Mouse (Mus musculus) heart, embryonic 15.5 days (tissue): Measurements from ENCODE around the gene Shank2. TPM values are rescaled to one million over a fixed set of nuclear protein-coding genes. Genes with fewer than 3 reads are reported as not detected.

Experiments
- ATAC-seq: fragments of 200-750 bp; cut with Nextera tagmentation; replicated peaks from 2 replicates; pipeline ENCODE4 v1.8.0; 2017; ENCODE audit warnings: low read depth, moderate TSS enrichment; ENCODE audit not compliant: insufficient number of reproducible peaks, insufficient read depth, low FRiP score
- H3K27ac ChIP-seq: fragments of 300-500 bp; sonication (generic); 2 replicates; pipeline ENCODE4 v1.5.1; 2015; ENCODE audit warnings: mild to moderate bottlenecking, inconsistent platforms
- H3K27me3 ChIP-seq: fragments of 300-500 bp; sonication (generic); 2 replicates; pipeline ENCODE4 v1.6.1; 2015; ENCODE audit warnings: inconsistent platforms
- H3K36me3 ChIP-seq: fragments of 300-500 bp; sonication (generic); 2 replicates; pipeline ENCODE4 v1.6.1; 2015; ENCODE audit warnings: mild to moderate bottlenecking, inconsistent platforms
- H3K4me1 ChIP-seq: fragments of 300-500 bp; sonication (generic); replicated peaks from 2 replicates; pipeline ENCODE4 v1.6.1; 2015; ENCODE audit warnings: inconsistent platforms
- H3K4me2 ChIP-seq: fragments of 300-500 bp; sonication (generic); 2 replicates; pipeline ENCODE4 v1.6.1; 2015; ENCODE audit warnings: inconsistent platforms, mild to moderate bottlenecking, moderate library complexity
- H3K4me3 ChIP-seq: fragments of 300-500 bp; sonication (generic); 2 replicates; pipeline ENCODE4 v1.5.1; 2015; ENCODE audit warnings: mild to moderate bottlenecking, inconsistent platforms
- H3K9ac ChIP-seq: fragments of 300-500 bp; sonication (generic); 2 replicates; pipeline ENCODE4 v1.6.1; 2015; ENCODE audit warnings: mild to moderate bottlenecking, inconsistent platforms
- H3K9me3 ChIP-seq: fragments of 300-500 bp; sonication (generic); replicated peaks from 2 replicates; pipeline ENCODE4 v1.6.1; 2016; ENCODE audit warnings: inconsistent platforms
- WGBS: fragments of 180-500 bp; shearing (Covaris S2); methylation state at CpG from one replicate; pipeline ENCODE4 v1.1.7; 2015; ENCODE audit warnings: mixed read lengths; 5-methylcytosine and 5-hydroxymethylcytosine counted together
- polyA plus RNA-seq: library from polyadenylated mRNA; unstranded; fragments of >200 nt; fragmentation: Nextera tagmentation; extraction: Ambion mirVana; gene quantifications from 2 replicates; pipeline ENCODE4 v1.2.1, GENCODE M21; 2015

Gene Shank2
- polyA plus RNA-seq, 1 experiment from 2014 or later = 0.50 TPM

GRCm38 (mm10) chr7:144411967-144412906 is 410.5 kb downstream of the Shank2 start:
- WGBS = 72% methylated on average over 22 of the region's 22 CpGs
- no peak for ATAC-seq
- Histone ChIP-seq H3K9me3 (no peaks in the 10 kb centered on the region), H3K27ac (no peak overlapping the region), H3K9ac (no peak overlapping the region), H3K4me2 (no peak overlapping the region), H3K36me3 (no peaks in the 10 kb centered on the region), H3K4me1 (no peaks in the 10 kb centered on the region), H3K4me3 (no peak overlapping the region), H3K27me3 (peaks cover 17% of the 10 kb centered on the region)

GRCm38 (mm10) chr7:144414632-144415031 is 412.9 kb downstream of the Shank2 start:
- Histone ChIP-seq H3K4me3 (no peak overlapping the region), H3K27me3 (peaks cover 13% of the 10 kb centered on the region), H3K9me3 (no peaks in the 10 kb centered on the region), H3K4me1 (peaks cover 8% of the 10 kb centered on the region), H3K9ac (no peak overlapping the region), H3K36me3 (no peaks in the 10 kb centered on the region), H3K27ac (no peak overlapping the region), H3K4me2 (no peak overlapping the region)
- ATAC-seq = no peak
- 76% methylated on average over 5 of the region's 5 CpGs for WGBS

DNA sequence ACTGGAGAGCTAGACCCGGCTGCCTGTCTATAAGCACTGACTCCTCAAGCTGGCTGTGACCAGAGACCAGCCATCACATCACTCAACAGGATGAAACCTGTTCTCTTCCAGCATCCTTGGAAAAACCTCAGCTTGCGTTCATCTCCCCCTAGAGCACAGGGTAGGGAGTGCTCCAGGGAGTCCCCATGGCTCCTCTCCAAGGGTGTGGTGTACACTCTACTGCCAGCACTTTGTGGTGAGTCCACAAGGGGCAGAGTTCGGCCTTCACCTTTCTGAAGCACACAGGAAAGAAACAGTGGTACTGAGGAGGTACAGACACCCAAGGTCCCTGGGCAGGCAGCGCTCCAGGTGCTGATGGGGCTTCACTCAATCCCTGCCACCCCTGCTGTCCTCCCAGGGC is 414.1 kb downstream of the Shank2 start:
- Histone ChIP-seq H3K27me3 (peaks cover 7% of the 10 kb centered on the region), H3K9ac (no peak overlapping the region), H3K9me3 (no peaks in the 10 kb centered on the region), H3K4me2 (no peak overlapping the region), H3K4me1 (peaks cover 8% of the 10 kb centered on the region), H3K4me3 (no peak overlapping the region), H3K36me3 (no peaks in the 10 kb centered on the region), H3K27ac (no peak overlapping the region)
- no peak for ATAC-seq
- 69% methylated on average over 4 of the region's 4 CpGs for WGBS

GRCm38 (mm10) chr7:144417234-144417633 is 415.5 kb downstream of the Shank2 start:
- 57% methylated on average over 2 of the region's 2 CpGs for WGBS
- Histone ChIP-seq H3K4me1 (peaks cover 8% of the 10 kb centered on the region), H3K4me2 (no peak overlapping the region), H3K9me3 (no peaks in the 10 kb centered on the region), H3K9ac (no peak overlapping the region), H3K27me3 (peaks cover 7% of the 10 kb centered on the region), H3K27ac (no peak overlapping the region), H3K36me3 (no peaks in the 10 kb centered on the region), H3K4me3 (no peak overlapping the region)
- ATAC-seq = no peak

DNA sequence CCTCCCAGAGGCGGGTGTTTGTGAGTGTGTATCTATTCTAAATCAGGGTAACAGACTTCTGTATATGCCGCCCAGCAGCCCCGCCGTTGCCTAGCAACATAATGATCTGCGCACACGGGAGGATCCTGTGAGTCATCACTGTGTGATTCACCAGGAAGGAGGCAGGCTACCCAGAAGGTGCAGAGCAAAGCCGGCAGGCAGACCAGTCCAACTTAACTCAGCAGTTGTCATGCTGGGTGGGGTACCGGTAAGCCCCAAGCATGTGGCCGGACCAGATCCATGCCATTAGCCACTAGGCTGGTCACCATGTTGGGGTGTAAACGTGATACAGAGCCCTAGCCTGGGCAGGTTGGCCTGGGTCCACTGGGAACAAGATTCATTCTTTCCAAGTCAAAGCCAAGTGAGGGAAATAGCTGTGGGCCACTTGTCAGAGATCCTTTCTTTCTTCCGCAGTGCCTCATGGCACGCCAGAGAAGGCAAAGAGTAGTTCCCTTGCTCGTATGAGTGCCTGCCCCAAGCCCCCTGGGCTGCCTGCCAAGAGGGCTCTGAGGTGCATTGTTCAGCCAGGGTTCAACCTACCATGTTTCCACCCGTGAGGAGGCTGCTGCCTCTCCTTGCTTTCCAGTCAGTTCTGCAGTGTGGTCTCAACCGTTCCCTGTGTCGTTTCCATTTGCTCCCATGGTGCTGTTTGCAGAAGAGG is 416.1 kb downstream of the Shank2 start:
- 27% methylated on average over 16 of the region's 16 CpGs for WGBS
- Histone ChIP-seq H3K9ac (no peak overlapping the region), H3K4me1 (peaks cover 8% of the 10 kb centered on the region), H3K9me3 (no peaks in the 10 kb centered on the region), H3K36me3 (no peaks in the 10 kb centered on the region), H3K27me3 (peaks cover 7% of the 10 kb centered on the region), H3K4me3 (no peak overlapping the region), H3K4me2 (peak overlapping the region; percentile 34; the same call in 1 of the 2 replicates), H3K27ac (no peak overlapping the region)
- no peak for ATAC-seq

DNA sequence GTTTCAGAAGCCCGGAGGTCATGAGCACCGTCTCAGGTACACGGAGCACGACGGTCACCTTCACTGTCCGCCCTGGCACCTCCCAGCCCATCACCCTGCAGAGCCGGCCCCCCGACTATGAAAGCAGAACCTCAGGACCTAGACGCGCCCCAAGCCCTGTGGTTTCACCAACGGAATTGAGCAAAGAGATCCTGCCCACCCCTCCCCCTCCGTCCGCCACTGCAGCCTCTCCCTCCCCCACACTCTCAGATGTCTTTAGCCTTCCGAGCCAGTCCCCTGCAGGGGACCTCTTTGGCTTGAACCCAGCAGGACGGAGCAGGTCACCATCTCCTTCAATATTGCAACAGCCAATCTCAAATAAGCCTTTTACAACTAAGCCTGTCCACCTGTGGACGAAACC is 418.8 kb downstream of the Shank2 start:
- no peak overlapping the region for H3K27ac ChIP-seq
- 24% methylated on average over 16 of the region's 16 CpGs for WGBS
- peaks cover 8% of the 10 kb centered on the region for H3K4me1 ChIP-seq
- no peak overlapping the region for H3K4me2 ChIP-seq
- no peak overlapping the region for H3K4me3 ChIP-seq
- no peaks in the 10 kb centered on the region for H3K9me3 ChIP-seq
- H3K9ac ChIP-seq = no peak overlapping the region
- no peaks in the 10 kb centered on the region for H3K36me3 ChIP-seq
- no peak for ATAC-seq
- peaks cover 11% of the 10 kb centered on the region for H3K27me3 ChIP-seq

GRCm38 (mm10) chr7:144421478-144421877 is 419.8 kb downstream of the Shank2 start:
- H3K4me3 ChIP-seq = no peak overlapping the region
- H3K36me3 ChIP-seq = no peaks in the 10 kb centered on the region
- H3K27me3 ChIP-seq = peaks cover 13% of the 10 kb centered on the region; the same call in 1 of the 2 replicates
- WGBS = 80% methylated on average over 6 of the region's 6 CpGs
- no peaks in the 10 kb centered on the region for H3K9me3 ChIP-seq
- no peak overlapping the region for H3K4me2 ChIP-seq
- no peak overlapping the region for H3K9ac ChIP-seq
- ATAC-seq = no peak
- H3K27ac ChIP-seq = no peak overlapping the region
- peaks cover 8% of the 10 kb centered on the region for H3K4me1 ChIP-seq

DNA sequence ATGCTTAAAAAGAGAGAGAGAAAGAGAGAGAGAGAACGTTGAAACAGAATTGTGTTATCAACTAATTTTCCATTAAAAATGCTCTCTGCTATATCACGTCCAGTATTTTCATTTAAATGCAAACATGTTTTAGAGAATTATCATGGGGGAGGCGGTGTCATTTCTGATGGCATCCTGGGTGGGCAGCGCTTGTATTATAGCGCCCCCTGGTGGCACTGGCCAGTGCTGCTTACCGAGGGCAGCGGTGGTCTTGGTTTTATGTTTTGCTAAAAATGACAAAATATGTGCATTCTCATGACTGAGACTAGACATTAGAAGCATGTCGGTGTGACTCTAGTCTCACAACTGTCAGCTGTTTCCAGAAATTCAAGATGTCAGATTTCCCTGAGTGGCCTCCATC is 424.2 kb downstream of the Shank2 start:
- H3K4me3 ChIP-seq = no peak overlapping the region
- H3K27me3 ChIP-seq = 0 out of 2 replicates have a peak, but pooled peaks cover 11% of the 10 kb centered on the region
- no peak overlapping the region for H3K9ac ChIP-seq
- ATAC-seq = no peak
- no peaks in the 10 kb centered on the region for H3K9me3 ChIP-seq
- WGBS = 8% methylated on average over 8 of the region's 8 CpGs
- no peak overlapping the region for H3K27ac ChIP-seq
- no peak overlapping the region for H3K4me2 ChIP-seq
- H3K36me3 ChIP-seq = no peaks in the 10 kb centered on the region
- no peaks in the 10 kb centered on the region for H3K4me1 ChIP-seq

DNA sequence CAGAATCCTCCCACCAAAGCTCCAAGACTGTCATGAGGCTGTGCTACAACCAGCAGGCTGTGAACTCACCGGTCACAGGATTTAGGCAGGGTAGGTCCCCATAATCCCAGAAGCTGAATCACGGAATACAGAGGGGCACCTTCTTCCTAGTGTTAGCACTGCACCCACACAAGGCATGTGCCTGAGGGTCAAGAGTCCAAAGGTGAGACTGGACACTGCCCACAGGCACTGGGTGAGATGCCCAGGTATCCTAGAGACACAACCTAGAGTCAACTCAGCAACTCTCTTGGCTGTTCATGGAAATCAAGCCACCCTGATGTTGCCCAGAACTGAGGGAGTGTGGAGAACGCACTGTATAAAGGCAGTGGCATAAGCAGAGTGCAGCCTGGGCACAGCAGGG is 424.9 kb downstream of the Shank2 start:
- Histone ChIP-seq H3K4me1 (no peaks in the 10 kb centered on the region), H3K27me3 (0 out of 2 replicates have a peak, but pooled peaks cover 11% of the 10 kb centered on the region), H3K4me3 (no peak overlapping the region), H3K9ac (no peak overlapping the region), H3K27ac (no peak overlapping the region), H3K4me2 (no peak overlapping the region), H3K9me3 (no peaks in the 10 kb centered on the region), H3K36me3 (no peaks in the 10 kb centered on the region)
- 78% methylated on average over 3 of the region's 3 CpGs for WGBS
- ATAC-seq = no peak

GRCm38 (mm10) chr7:144427460-144427859 is 425.7 kb downstream of the Shank2 start:
- Histone ChIP-seq H3K9me3 (no peaks in the 10 kb centered on the region), H3K4me3 (no peak overlapping the region), H3K27me3 (0 out of 2 replicates have a peak, but pooled peaks cover 11% of the 10 kb centered on the region), H3K36me3 (no peaks in the 10 kb centered on the region), H3K9ac (no peak overlapping the region), H3K27ac (no peak overlapping the region), H3K4me2 (no peak overlapping the region), H3K4me1 (no peaks in the 10 kb centered on the region)
- WGBS = 90% methylated on average over 3 of the region's 3 CpGs
- ATAC-seq = no peak

GRCm38 (mm10) chr7:144432920-144433319 is 431.2 kb downstream of the Shank2 start:
- ATAC-seq = no peak
- H3K4me1 ChIP-seq = no peaks in the 10 kb centered on the region
- no peak overlapping the region for H3K9ac ChIP-seq
- no peaks in the 10 kb centered on the region for H3K27me3 ChIP-seq
- H3K27ac ChIP-seq = no peak overlapping the region
- no peak overlapping the region for H3K4me3 ChIP-seq
- H3K36me3 ChIP-seq = peaks cover 24% of the 10 kb centered on the region
- no peak overlapping the region for H3K4me2 ChIP-seq
- WGBS = 55% methylated on average over 2 of the region's 2 CpGs
- H3K9me3 ChIP-seq = no peaks in the 10 kb centered on the region
